Mouse (Mus musculus) MEL (cell line): ENCODE results near the gene Inip.

Experiments
- CTCF ChIP-seq, 3 experiments: IDR thresholded peaks in 2 of 3; conservative IDR thresholded peaks in 1 of 3; 2 replicates each; pipeline ENCODE4 v1.5.1; 2011 to 2012; ENCODE audit warnings: low read length in 3 of 3, low read depth in 2 of 3, mild to moderate bottlenecking in 2 of 3, improper control_type of control experiment in 1 of 3, inconsistent platforms in 1 of 3, mixed read lengths in 1 of 3, moderate library complexity in 1 of 3; ENCODE audit not compliant: control insufficient read depth in 1 of 3, insufficient read depth in 1 of 3, poor library complexity in 1 of 3, severe bottlenecking in 1 of 3
- GATA1 ChIP-seq: IDR thresholded peaks from 2 replicates; pipeline ENCODE4 v1.6.1; 2011; ENCODE audit warnings: low read depth, low read length, improper control_type of control experiment
- MAX ChIP-seq: IDR thresholded peaks from 2 replicates; pipeline ENCODE4 v1.6.1; 2011; ENCODE audit warnings: low read length, improper control_type of control experiment
- MYC ChIP-seq: IDR thresholded peaks from 2 replicates; pipeline ENCODE4 v1.6.1; 2011; ENCODE audit warnings: low read depth, mild to moderate bottlenecking, low read length, improper control_type of control experiment, moderate library complexity
- POLR2A ChIP-seq, 2 experiments: IDR thresholded peaks; 2 replicates each; pipeline ENCODE4 v1.6.1; 2011 to 2012; ENCODE audit warnings: low read length in 2 of 2, mild to moderate bottlenecking in 2 of 2, control low read depth in 1 of 2, improper control_type of control experiment in 1 of 2, low read depth in 1 of 2, moderate library complexity in 1 of 2; ENCODE audit not compliant: control insufficient read depth in 1 of 2, insufficient read depth in 1 of 2, poor library complexity in 1 of 2
- ZKSCAN1 ChIP-seq: IDR thresholded peaks from 2 replicates; pipeline ENCODE4 v1.6.1; 2012; ENCODE audit warnings: low read depth, mild to moderate bottlenecking, inconsistent platforms, low read length, improper control_type of control experiment, moderate library complexity
- ZMIZ1 ChIP-seq: IDR thresholded peaks from 2 replicates; pipeline ENCODE4 v1.6.1; 2012; ENCODE audit warnings: low read depth, mild to moderate bottlenecking, inconsistent platforms, low read length, improper control_type of control experiment, moderate library complexity

- TF ChIP-seq ZMIZ1 (no peak), CTCF (IDR thresholded peaks at IDR 0.05 in 2 of 3, conservative IDR thresholded peaks at IDR 0.05 in 1 of 3; ENCODE audit: control insufficient read depth in 1 of 3, insufficient read depth in 1 of 3, low read depth in 2 of 3, low read length in 3 of 3, poor library complexity in 1 of 3, severe bottlenecking in 1 of 3) (peak in 2 of 3 experiments; percentile 46 to 62; a peak in 4 of 6 replicates), GATA1 (no peak), MAX (no peak), ZKSCAN1 (no peak), POLR2A (IDR thresholded peaks at IDR 0.05; ENCODE audit: control insufficient read depth in 1 of 2, insufficient read depth in 1 of 2, low read depth in 1 of 2, low read length in 2 of 2, poor library complexity in 1 of 2) (no peak), MYC (no peak)
Measured at GRCm38 (mm10) chr4:59780568-59780967, 20.8 kb downstream of the Inip start.
